Mouse (Mus musculus): ENCODE data around the gene Eif3d.

Eif3d gene

GRCm38 (mm10) chr15:77920511-77921462, 49.8 kb downstream of the Eif3d start:
- DNase-seq (ENCODE audit: low spot score in 2 of 2), result no peak

DNA sequence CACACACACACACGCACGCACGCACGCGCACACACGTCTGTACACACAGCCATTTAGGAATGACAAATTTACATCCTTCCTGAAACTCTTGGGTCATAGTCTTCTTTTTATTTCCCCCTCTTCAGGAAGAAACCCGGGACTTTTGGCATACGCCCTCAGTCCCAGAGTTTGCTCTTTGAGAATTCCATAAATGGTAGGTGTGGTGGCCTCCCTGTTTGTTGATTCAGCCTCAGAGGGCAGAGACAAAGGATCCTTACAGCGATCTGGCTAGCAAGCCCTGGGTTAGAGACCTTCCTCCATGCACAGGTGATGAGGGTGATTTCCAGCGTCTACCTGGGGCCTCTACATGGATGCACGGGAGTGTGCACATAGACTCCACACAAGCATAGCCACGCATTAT, 51.2 kb downstream of the Eif3d start:
- no peak for DNase-seq (ENCODE audit: low spot score in 2 of 2)

DNA sequence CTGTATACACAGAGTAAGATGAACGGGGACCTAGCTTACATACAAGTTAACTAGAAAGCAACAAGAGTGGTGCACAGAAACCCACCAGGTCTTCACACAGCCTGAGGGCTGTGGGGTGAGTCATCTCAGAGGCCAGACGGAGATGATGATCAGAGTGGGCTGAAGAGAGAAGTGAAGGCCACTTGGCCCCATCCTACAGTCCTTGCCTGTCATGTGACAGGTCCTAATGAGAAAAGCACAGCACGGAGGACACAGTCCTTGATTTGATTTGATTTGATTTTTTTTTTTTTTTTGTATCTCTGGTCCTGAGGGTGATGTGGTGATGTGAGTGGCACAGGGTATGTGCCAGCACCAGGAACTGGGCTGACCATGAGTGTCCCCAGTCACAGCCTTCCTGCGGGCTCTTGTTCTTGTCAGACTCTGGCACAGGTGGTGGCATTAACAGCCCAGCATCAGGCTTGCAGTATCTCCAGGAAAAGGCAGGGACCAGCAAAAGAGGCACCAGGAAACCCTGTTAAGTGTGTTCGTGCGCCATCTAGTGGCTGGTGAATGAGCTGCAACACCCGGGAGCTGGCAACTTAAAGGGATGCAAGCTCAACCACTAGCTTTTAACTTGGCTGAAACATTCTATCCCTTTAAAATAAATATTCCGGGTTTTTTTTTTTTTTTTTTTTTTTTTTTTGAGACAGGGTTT, 53.6 kb downstream of the Eif3d start:
- DNase-seq (ENCODE audit: low spot score in 2 of 2), result peak; percentile 85 to 95

DNA sequence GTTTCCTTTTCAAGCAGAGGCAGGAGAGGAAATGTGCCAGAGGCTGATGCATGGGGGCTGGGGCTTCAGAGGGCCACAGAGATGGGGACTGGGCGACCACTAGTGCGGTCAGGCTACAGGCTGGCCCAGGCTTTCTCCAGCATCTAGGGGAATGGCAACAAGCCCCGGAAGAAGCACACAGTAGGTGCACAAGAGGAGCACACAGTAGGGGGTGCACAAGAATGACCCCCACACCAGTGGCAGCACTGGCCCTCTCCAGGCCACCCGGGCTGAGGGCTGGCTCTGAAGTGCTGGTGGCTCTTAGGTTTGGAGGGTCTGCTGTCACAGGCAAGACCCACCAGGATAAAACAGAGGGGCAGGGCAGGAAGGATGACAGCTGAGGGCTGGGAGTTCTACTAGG, 55.3 kb downstream of the Eif3d start:
- DNase-seq (ENCODE audit: low spot score in 2 of 2), result no peak

DNA sequence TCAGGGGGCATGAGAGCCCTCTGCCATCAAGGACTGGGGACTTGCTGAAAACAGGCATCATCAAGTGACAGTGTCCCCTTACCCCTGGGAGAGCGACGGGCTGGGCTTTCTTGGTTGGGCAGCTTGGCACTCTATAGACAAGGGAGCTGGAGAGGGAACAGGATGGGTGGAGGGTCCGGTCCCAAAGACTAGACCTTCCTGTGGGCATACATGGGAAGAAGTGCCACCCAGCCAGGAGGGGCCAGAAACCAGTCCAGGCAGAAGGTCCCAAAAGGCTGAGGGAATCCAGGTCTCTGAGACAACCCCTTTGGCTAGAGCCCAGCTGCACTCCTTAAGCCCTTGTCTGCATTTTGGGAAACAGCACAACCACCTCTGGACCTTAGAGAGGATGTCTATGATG, 56.1 kb downstream of the Eif3d start:
- no peak for DNase-seq (ENCODE audit: low spot score in 2 of 2)

DNA sequence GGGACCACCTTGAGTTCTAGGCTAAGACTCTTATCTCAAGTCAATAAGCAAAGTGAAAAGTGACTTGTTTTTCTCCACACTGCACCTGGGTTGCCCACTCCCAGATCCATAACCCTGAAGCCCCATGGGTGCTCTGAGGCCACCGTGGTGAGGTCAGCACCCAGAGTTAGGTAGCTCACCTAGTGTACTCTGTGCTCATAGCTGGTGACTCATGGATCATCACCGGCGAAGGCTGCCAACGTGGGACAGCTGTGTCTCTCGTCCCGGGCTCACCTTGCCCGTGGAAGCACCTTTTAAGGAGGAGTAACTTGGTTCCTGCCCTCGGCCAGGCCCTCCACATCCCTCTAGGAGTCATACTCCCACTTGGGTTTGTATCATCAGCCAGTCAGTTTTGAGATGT, 57.6 kb downstream of the Eif3d start:
- no peak for DNase-seq (ENCODE audit: low spot score in 2 of 2)

DNA sequence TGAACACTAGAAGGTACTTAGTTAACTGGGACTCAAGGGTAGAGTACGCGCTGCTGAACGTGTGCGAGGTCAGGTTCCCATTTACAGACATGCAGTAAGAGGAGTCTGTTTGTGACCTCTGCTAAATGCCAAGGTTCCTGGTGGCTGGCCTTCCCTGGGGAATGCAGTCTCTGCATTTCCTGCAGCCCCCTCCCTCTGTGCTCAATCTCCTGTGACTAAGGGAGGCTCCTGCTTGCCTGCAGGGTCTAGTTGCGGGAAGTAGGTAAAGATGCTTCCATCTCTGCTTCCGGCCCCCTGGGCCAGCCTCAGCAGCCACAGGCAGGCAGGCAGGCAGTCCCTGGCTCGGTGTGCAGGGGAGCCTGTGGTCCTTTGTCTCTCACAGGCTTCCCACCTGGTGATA, 58.0 kb downstream of the Eif3d start:
- DNase-seq (ENCODE audit: low spot score in 2 of 2), result no peak

DNA sequence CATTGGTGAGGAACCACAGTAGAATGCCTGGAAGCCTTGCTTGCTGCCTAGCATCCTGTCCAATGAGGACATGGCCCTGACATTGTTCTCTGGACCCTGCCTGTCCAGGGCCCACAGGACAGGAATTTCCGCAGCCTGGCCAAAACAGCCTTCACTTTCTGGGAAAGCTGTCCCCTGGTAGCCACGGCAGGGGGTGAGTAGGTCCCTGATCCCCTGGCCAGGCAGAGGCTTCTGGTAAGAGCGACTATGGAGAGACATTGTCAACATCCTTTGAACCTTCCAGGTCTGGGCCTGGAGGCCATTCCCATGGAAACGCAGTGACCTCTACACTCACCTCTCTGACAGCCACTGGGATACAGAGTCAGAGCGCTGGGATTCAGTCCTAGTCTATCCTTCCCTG, 58.6 kb downstream of the Eif3d start:
- DNase-seq (ENCODE audit: low spot score in 2 of 2), result no peak

DNA sequence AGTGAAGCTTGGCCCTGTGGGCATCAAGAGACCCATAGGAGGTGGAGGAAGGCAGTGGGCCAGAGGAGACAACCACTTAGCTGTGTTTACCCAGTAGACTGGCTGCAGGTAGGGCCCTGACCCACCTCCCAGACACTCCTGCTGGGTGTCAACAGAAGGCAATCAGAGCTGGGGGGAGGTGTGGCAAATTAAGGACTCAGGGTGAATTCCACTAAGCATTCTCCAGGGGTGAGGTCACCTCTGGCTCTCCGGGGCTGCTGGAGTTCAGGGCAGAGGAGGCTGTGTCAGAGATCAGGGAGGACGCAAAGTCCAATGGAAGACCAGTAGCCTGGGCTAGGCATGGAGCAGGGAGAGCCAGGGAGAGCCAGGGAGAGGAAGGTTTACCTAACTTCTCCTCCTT, 59.5 kb downstream of the Eif3d start:
- DNase-seq (ENCODE audit: low spot score in 2 of 2), result no peak

All from spleen, postnatal 4 days (tissue).